Mouse (Mus musculus): ENCODE data around the gene Cnmd. TPM values are rescaled to one million over a fixed set of nuclear protein-coding genes. Genes with fewer than 3 reads are reported as not detected.

Cnmd gene
- total RNA-seq, 2 experiments from 2014 or later = 2.4 to 2.9 TPM

- ATAC-seq (replicated peaks; ENCODE audit: low FRiP score, poor library complexity, severe bottlenecking) = no peak
Measured at GRCm38 (mm10) chr14:79652654-79653053, 9.3 kb downstream of the Cnmd start.

- no peak for ATAC-seq (replicated peaks; ENCODE audit: low FRiP score, poor library complexity, severe bottlenecking)
Measured at GRCm38 (mm10) chr14:79649680-79650079, 12.3 kb downstream of the Cnmd start.

GRCm38 (mm10) chr14:79645378-79645777, 16.6 kb downstream of the Cnmd start:
- no peak for ATAC-seq (replicated peaks; ENCODE audit: low FRiP score, poor library complexity, severe bottlenecking)

GRCm38 (mm10) chr14:79642063-79642462, 19.9 kb downstream of the Cnmd start:
- ATAC-seq (replicated peaks; ENCODE audit: low FRiP score, poor library complexity, severe bottlenecking) = no peak

- ATAC-seq (replicated peaks; ENCODE audit: low FRiP score, poor library complexity, severe bottlenecking) = no peak
Measured at GRCm38 (mm10) chr14:79636814-79637213, 25.2 kb downstream of the Cnmd start.

- no peak for ATAC-seq (replicated peaks; ENCODE audit: low FRiP score, poor library complexity, severe bottlenecking)
Measured at GRCm38 (mm10) chr14:79633196-79633595, 28.8 kb downstream of the Cnmd start.

- no peak for ATAC-seq (replicated peaks; ENCODE audit: low FRiP score, poor library complexity, severe bottlenecking)
Measured at GRCm38 (mm10) chr14:79632330-79632729, 29.6 kb downstream of the Cnmd start.

- no peak for ATAC-seq (replicated peaks; ENCODE audit: low FRiP score, poor library complexity, severe bottlenecking)
Measured at GRCm38 (mm10) chr14:79621143-79621542, 40.8 kb downstream of the Cnmd start.

- no peak for ATAC-seq (replicated peaks; ENCODE audit: low FRiP score, poor library complexity, severe bottlenecking)
Measured at GRCm38 (mm10) chr14:79619802-79620201, 42.2 kb downstream of the Cnmd start.

GRCm38 (mm10) chr14:79617121-79617828, 44.7 kb downstream of the Cnmd start:
- no peak for ATAC-seq (replicated peaks; ENCODE audit: low FRiP score, poor library complexity, severe bottlenecking)

- ATAC-seq (replicated peaks; ENCODE audit: low FRiP score, poor library complexity, severe bottlenecking) = no peak
Measured at GRCm38 (mm10) chr14:79608286-79608685, 53.7 kb downstream of the Cnmd start.

- no peak for ATAC-seq (replicated peaks; ENCODE audit: low FRiP score, poor library complexity, severe bottlenecking)
Measured at GRCm38 (mm10) chr14:79607352-79607751, 54.6 kb downstream of the Cnmd start.

- no peak for ATAC-seq (replicated peaks; ENCODE audit: low FRiP score, poor library complexity, severe bottlenecking)
Measured at GRCm38 (mm10) chr14:79606867-79607266, 55.1 kb downstream of the Cnmd start.

- ATAC-seq (replicated peaks; ENCODE audit: low FRiP score, poor library complexity, severe bottlenecking) = no peak
Measured at GRCm38 (mm10) chr14:79606392-79606791, 55.6 kb downstream of the Cnmd start.

GRCm38 (mm10) chr14:79605881-79606280, 56.1 kb downstream of the Cnmd start:
- ATAC-seq (replicated peaks; ENCODE audit: low FRiP score, poor library complexity, severe bottlenecking) = no peak

- no peak for ATAC-seq (replicated peaks; ENCODE audit: low FRiP score, poor library complexity, severe bottlenecking)
Measured at GRCm38 (mm10) chr14:79596602-79597001, 65.4 kb downstream of the Cnmd start.

- ATAC-seq (replicated peaks; ENCODE audit: low FRiP score, poor library complexity, severe bottlenecking) = no peak
Measured at GRCm38 (mm10) chr14:79594069-79594468, 67.9 kb downstream of the Cnmd start.

GRCm38 (mm10) chr14:79591611-79592010, 70.4 kb downstream of the Cnmd start:
- no peak for ATAC-seq (replicated peaks; ENCODE audit: low FRiP score, poor library complexity, severe bottlenecking)

GRCm38 (mm10) chr14:79590916-79591315, 71.1 kb downstream of the Cnmd start:
- no peak for ATAC-seq (replicated peaks; ENCODE audit: low FRiP score, poor library complexity, severe bottlenecking)

GRCm38 (mm10) chr14:79589401-79589800, 72.6 kb downstream of the Cnmd start:
- ATAC-seq (replicated peaks; ENCODE audit: low FRiP score, poor library complexity, severe bottlenecking) = no peak

GRCm38 (mm10) chr14:79588534-79588951, 73.4 kb downstream of the Cnmd start:
- ATAC-seq (replicated peaks; ENCODE audit: low FRiP score, poor library complexity, severe bottlenecking) = no peak

GRCm38 (mm10) chr14:79587852-79588229, 74.1 kb downstream of the Cnmd start:
- peak; percentile 45 for ATAC-seq (replicated peaks; ENCODE audit: low FRiP score, poor library complexity, severe bottlenecking)
